Mouse (Mus musculus) small intestine, adult 2 months (tissue): ENCODE results near the gene Usp24.

Source experiments
- CTCF ChIP-seq: fragments of 200-500 bp; IDR thresholded peaks from 2 replicates; pipeline ENCODE4 v1.5.1; 2012; ENCODE audit warnings: low read depth, mild to moderate bottlenecking, control low read depth, inconsistent platforms, low read length, moderate library complexity, mixed read lengths; ENCODE audit not compliant: insufficient replicate concordance, insufficient read length; ENCODE audit errors: extremely low read depth
- POLR2A ChIP-seq: fragments of 200-500 bp; IDR thresholded peaks from 2 replicates; pipeline ENCODE4 v1.6.1; 2012; ENCODE audit warnings: low read depth, mild to moderate bottlenecking, control low read depth, inconsistent platforms, low read length, moderate library complexity

DNA sequence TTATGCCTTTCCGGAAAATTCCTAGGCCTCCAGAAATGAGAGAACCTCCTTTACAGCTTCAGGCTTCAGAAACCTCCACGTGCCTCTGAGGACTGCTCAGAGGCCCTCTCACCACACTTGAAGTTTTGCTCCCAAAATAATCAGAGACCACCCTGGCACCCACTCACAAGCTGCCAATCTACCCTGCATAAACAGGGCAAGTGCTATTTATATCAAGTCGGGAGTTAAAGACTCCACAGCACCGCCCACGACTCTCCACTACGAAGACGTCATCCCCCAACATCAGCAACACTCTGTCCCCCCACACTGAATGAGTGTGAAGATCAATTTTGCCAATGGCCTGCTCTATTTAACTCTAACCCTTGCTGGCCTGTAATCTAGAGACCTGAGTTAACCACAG, 136.4 kb downstream of the Usp24 start:
- TF ChIP-seq CTCF (no peak), POLR2A (no peak)
